Mouse (Mus musculus): Measurements from ENCODE around the gene 1700022I11Rik. TPM values are rescaled to one million over a fixed set of nuclear protein-coding genes. Genes with fewer than 3 reads are reported as not detected.
A peak's percentile ranks its signal among the peaks of the same experiment; 100 is the strongest.
"Not testable (repeated sequence)": the region's sequence is repeated elsewhere in the genome, so short reads cannot be mapped to it uniquely, and the experiment has no call there.

1700022I11Rik gene
- polyA plus RNA-seq, 1 experiment from 2014 or later: 0.24 TPM

GRCm38 (mm10) chr4:42965039-42965719 lies 4.2 kb upstream of the 1700022I11Rik start:
- ATAC-seq (ENCODE audit: insufficient read depth): no peak
- WGBS (ENCODE audit: insufficient replicate concordance): 11% methylated on average over 12 of the region's 12 CpGs

GRCm38 (mm10) chr4:42972952-42973351 lies 3.5 kb downstream of the 1700022I11Rik start:
- no peak overlapping the region for H3K27ac ChIP-seq (replicated peaks)
- no peaks in the 10 kb centered on the region for H3K9me3 ChIP-seq (replicated peaks)
- H3K27me3 ChIP-seq: no peaks in the 10 kb centered on the region
- WGBS (ENCODE audit: insufficient replicate concordance): 63% methylated on average over 4 of the region's 4 CpGs
- no peak overlapping the region for H3K4me2 ChIP-seq
- H3K4me3 ChIP-seq (replicated peaks): no peak overlapping the region
- no peaks in the 10 kb centered on the region for H3K36me3 ChIP-seq (replicated peaks)
- ATAC-seq (ENCODE audit: insufficient read depth): no peak
- no peaks in the 10 kb centered on the region for H3K4me1 ChIP-seq (replicated peaks)
- H3K9ac ChIP-seq: no peak overlapping the region

More at GRCm38 (mm10) chr4:42965039-42965719, 4.2 kb upstream of the 1700022I11Rik start:
- peaks cover 7% of the 10 kb centered on the region for H3K4me1 ChIP-seq (replicated peaks)
- no peaks in the 10 kb centered on the region for H3K36me3 ChIP-seq (replicated peaks)
- no peaks in the 10 kb centered on the region for H3K9me3 ChIP-seq (replicated peaks)
- H3K4me3 ChIP-seq (replicated peaks): no peak overlapping the region; the same call in 1 of the 2 replicates
- H3K27me3 ChIP-seq: peaks cover 17% of the 10 kb centered on the region
- peak overlapping the region; percentile 43 for H3K4me2 ChIP-seq
- no peak overlapping the region for H3K9ac ChIP-seq
- no peak overlapping the region for H3K27ac ChIP-seq (replicated peaks)

- H3K27me3 ChIP-seq: no peaks in the 10 kb centered on the region
Measured at GRCm38 (mm10) chr4:42973868-42974267, 4.5 kb downstream of the 1700022I11Rik start.

GRCm38 (mm10) chr4:42978062-42978461 lies 8.7 kb downstream of the 1700022I11Rik start:
- H3K36me3 ChIP-seq (replicated peaks): peaks cover 45% of the 10 kb centered on the region
- no peak for ATAC-seq (ENCODE audit: insufficient read depth)
- no peaks in the 10 kb centered on the region for H3K9me3 ChIP-seq (replicated peaks)
- H3K27ac ChIP-seq (replicated peaks): no peak overlapping the region
- H3K4me3 ChIP-seq (replicated peaks): no peak overlapping the region
- WGBS (ENCODE audit: insufficient replicate concordance): 71% methylated on average over 4 of the region's 4 CpGs
- no peak overlapping the region for H3K9ac ChIP-seq
- H3K27me3 ChIP-seq: no peaks in the 10 kb centered on the region
- H3K4me1 ChIP-seq (replicated peaks): no peaks in the 10 kb centered on the region
- no peak overlapping the region for H3K4me2 ChIP-seq

More at GRCm38 (mm10) chr4:42973868-42974267, 4.5 kb downstream of the 1700022I11Rik start:
- H3K4me1 ChIP-seq (replicated peaks): no peaks in the 10 kb centered on the region
- no peak for ATAC-seq (ENCODE audit: insufficient read depth)
- H3K4me3 ChIP-seq (replicated peaks): no peak overlapping the region
- H3K9ac ChIP-seq: no peak overlapping the region
- H3K4me2 ChIP-seq: no peak overlapping the region
- peaks cover 8% of the 10 kb centered on the region for H3K36me3 ChIP-seq (replicated peaks)
- no peaks in the 10 kb centered on the region for H3K9me3 ChIP-seq (replicated peaks)
- no peak overlapping the region for H3K27ac ChIP-seq (replicated peaks)
- WGBS (ENCODE audit: insufficient replicate concordance): 65% methylated on average over 5 of the region's 5 CpGs

- H3K9ac ChIP-seq; H3K4me2 ChIP-seq; H3K4me3 ChIP-seq (replicated peaks); H3K4me1 ChIP-seq (replicated peaks); H3K9me3 ChIP-seq (replicated peaks); H3K27ac ChIP-seq (replicated peaks); ATAC-seq (ENCODE audit: insufficient read depth); H3K27me3 ChIP-seq: not testable (repeated sequence)
- peaks cover 69% of the 10 kb centered on the region for H3K36me3 ChIP-seq (replicated peaks)
- 76% methylated on average over 8 of the region's 8 CpGs for WGBS (ENCODE audit: insufficient replicate concordance)
Measured at GRCm38 (mm10) chr4:42980467-42980866, 11.1 kb downstream of the 1700022I11Rik start.

GRCm38 (mm10) chr4:42988296-42988695 lies 18.9 kb downstream of the 1700022I11Rik start:
- ATAC-seq (ENCODE audit: insufficient read depth): no peak
- WGBS (ENCODE audit: insufficient replicate concordance): 67% methylated on average over 1 of the region's 1 CpGs
- no peaks in the 10 kb centered on the region for H3K27me3 ChIP-seq
- H3K36me3 ChIP-seq (replicated peaks): peaks cover 98% of the 10 kb centered on the region
- H3K4me2 ChIP-seq: no peak overlapping the region
- no peak overlapping the region for H3K4me3 ChIP-seq (replicated peaks)
- no peak overlapping the region for H3K27ac ChIP-seq (replicated peaks)
- H3K9me3 ChIP-seq (replicated peaks): no peaks in the 10 kb centered on the region
- H3K4me1 ChIP-seq (replicated peaks): no peaks in the 10 kb centered on the region
- no peak overlapping the region for H3K9ac ChIP-seq

- peaks cover 42% of the 10 kb centered on the region for H3K36me3 ChIP-seq (replicated peaks)
- H3K4me1 ChIP-seq (replicated peaks): peaks cover 32% of the 10 kb centered on the region
- no peak for ATAC-seq (ENCODE audit: insufficient read depth)
- H3K4me2 ChIP-seq: peak overlapping the region; percentile 74
- peak overlapping the region; percentile 95; the same call in 1 of the 2 replicates for H3K9ac ChIP-seq
- no peaks in the 10 kb centered on the region for H3K9me3 ChIP-seq (replicated peaks)
- H3K27me3 ChIP-seq: no peaks in the 10 kb centered on the region
- 46% methylated on average over 2 of the region's 2 CpGs for WGBS (ENCODE audit: insufficient replicate concordance)
- H3K27ac ChIP-seq (replicated peaks): peak overlapping the region; percentile 38; the same call in 1 of the 2 replicates
- H3K4me3 ChIP-seq (replicated peaks): peak overlapping the region; percentile 96
Measured at GRCm38 (mm10) chr4:42998022-42998421, 28.6 kb downstream of the 1700022I11Rik start.

- Histone ChIP-seq H3K9me3 (replicated peaks) (no peaks in the 10 kb centered on the region), H3K27ac (replicated peaks) (peak overlapping the region; percentile 100), H3K4me2 (peak overlapping the region; percentile 74), H3K4me1 (replicated peaks) (peaks cover 32% of the 10 kb centered on the region), H3K4me3 (replicated peaks) (peak overlapping the region; percentile 96), H3K36me3 (replicated peaks) (peaks cover 28% of the 10 kb centered on the region), H3K27me3 (no peaks in the 10 kb centered on the region), H3K9ac (peak overlapping the region; percentile 95)
- ATAC-seq (ENCODE audit: insufficient read depth): peak; percentile 70
- WGBS (ENCODE audit: insufficient replicate concordance): under 1% methylated on average over 51 of the region's 51 CpGs
Measured at GRCm38 (mm10) chr4:42999451-43000140, 30.2 kb downstream of the 1700022I11Rik start.

- H3K9me3 ChIP-seq (replicated peaks); H3K27me3 ChIP-seq: not testable (repeated sequence)
- WGBS (ENCODE audit: insufficient replicate concordance): 1% methylated on average over 53 of the region's 56 CpGs
- Histone ChIP-seq H3K27ac (replicated peaks) (peak within 1 kb of the TSS; percentile 100), H3K4me1 (replicated peaks) (peaks cover 32% of the 10 kb centered on the region), H3K36me3 (replicated peaks) (peaks cover 28% of the 10 kb centered on the region), H3K9ac (peak within 1 kb of the TSS; percentile 95), H3K4me2 (peak within 1 kb of the TSS; percentile 74), H3K4me3 (replicated peaks) (peak within 1 kb of the TSS; percentile 96)
- ATAC-seq (ENCODE audit: insufficient read depth): peak; percentile 94
Measured at GRCm38 (mm10) chr4:43000141-43000986, 31.0 kb downstream of the 1700022I11Rik start, which contains the start of gene Vcp. Gene Vcp, minus strand, starts transcription at chr4:43000507.

- no peaks in the 10 kb centered on the region for H3K27me3 ChIP-seq
- 0 out of 2 replicates have a peak overlapping the region, but pooled peaks have one; percentile 84 for H3K27ac ChIP-seq (replicated peaks)
- WGBS (ENCODE audit: insufficient replicate concordance): 68% methylated on average over 2 of the region's 2 CpGs
- ATAC-seq (ENCODE audit: insufficient read depth): no peak
- peaks cover 29% of the 10 kb centered on the region for H3K36me3 ChIP-seq (replicated peaks)
- H3K9me3 ChIP-seq (replicated peaks): no peaks in the 10 kb centered on the region
- H3K4me1 ChIP-seq (replicated peaks): peaks cover 32% of the 10 kb centered on the region
- no peak overlapping the region for H3K4me3 ChIP-seq (replicated peaks)
- H3K4me2 ChIP-seq: no peak overlapping the region; the same call in 1 of the 2 replicates
- H3K9ac ChIP-seq: no peak overlapping the region
Measured at GRCm38 (mm10) chr4:43001272-43001671, 31.9 kb downstream of the 1700022I11Rik start.
